Mouse (Mus musculus): ENCODE data around the gene Etnk2. TPM values are rescaled to one million over a fixed set of nuclear protein-coding genes. Genes with fewer than 3 reads are reported as not detected.
A peak's percentile ranks its signal among the peaks of the same experiment; 100 is the strongest.

Gene Etnk2
- polyA plus RNA-seq, 1 experiment from 2014 or later: 3.3 TPM

DNA sequence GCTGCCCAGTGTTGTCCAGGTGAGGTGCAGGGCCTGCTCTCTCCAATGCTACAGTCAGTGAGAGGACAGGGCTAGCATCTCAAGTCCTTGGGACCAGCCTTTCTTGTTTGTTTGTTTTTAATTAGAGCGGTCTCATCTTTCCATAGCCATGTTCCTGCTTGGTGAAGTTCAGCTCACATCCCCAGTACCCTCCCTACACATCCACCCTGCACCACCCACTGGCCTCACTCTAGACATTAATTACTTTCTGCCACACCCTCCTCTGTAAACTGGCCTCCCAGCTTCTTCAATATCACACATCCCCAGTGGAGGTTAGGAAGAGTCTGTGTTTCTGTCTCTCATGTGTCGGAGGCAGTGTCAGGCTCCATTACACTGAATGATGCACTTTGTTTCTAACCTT is 19.0 kb upstream of the Etnk2 start:
- no peak for ATAC-seq (ENCODE audit: low read depth)
- Histone ChIP-seq H3K9me3 (ENCODE audit: control insufficient read depth, low read length) (no peaks in the 10 kb centered on the region), H3K27me3 (replicated peaks; ENCODE audit: control insufficient read depth, insufficient read depth, low read length) (no peaks in the 10 kb centered on the region), H3K4me3 (ENCODE audit: low read depth, low read length) (no peak overlapping the region), H3K36me3 (ENCODE audit: control insufficient read depth, insufficient read depth, low read length) (no peaks in the 10 kb centered on the region), H3K9ac (ENCODE audit: low read depth, low read length) (no peak overlapping the region), H3K27ac (replicated peaks; ENCODE audit: low read depth, low read length) (no peak overlapping the region), H3K4me2 (ENCODE audit: low read depth, low read length) (no peak overlapping the region), H3K4me1 (ENCODE audit: control insufficient read depth, insufficient read depth, low read length) (no peaks in the 10 kb centered on the region)
- no peak for DNase-seq (ENCODE audit: low spot score)
- 89% methylated on average over 2 of the region's 2 CpGs for WGBS

GRCm38 (mm10) chr1:133346531-133346930 is 16.8 kb upstream of the Etnk2 start:
- Histone ChIP-seq H3K4me2 (ENCODE audit: low read depth, low read length) (no peak overlapping the region), H3K27me3 (replicated peaks; ENCODE audit: control insufficient read depth, insufficient read depth, low read length) (no peaks in the 10 kb centered on the region), H3K4me3 (ENCODE audit: low read depth, low read length) (no peak overlapping the region), H3K4me1 (ENCODE audit: control insufficient read depth, insufficient read depth, low read length) (no peaks in the 10 kb centered on the region), H3K36me3 (ENCODE audit: control insufficient read depth, insufficient read depth, low read length) (no peaks in the 10 kb centered on the region), H3K27ac (replicated peaks; ENCODE audit: low read depth, low read length) (no peak overlapping the region), H3K9me3 (ENCODE audit: control insufficient read depth, low read length) (no peaks in the 10 kb centered on the region), H3K9ac (ENCODE audit: low read depth, low read length) (no peak overlapping the region)
- DNase-seq (ENCODE audit: low spot score) (no peak), ATAC-seq (ENCODE audit: low read depth) (no peak)
- 79% methylated on average over 9 of the region's 9 CpGs for WGBS

- Histone ChIP-seq H3K27me3 (replicated peaks; ENCODE audit: control insufficient read depth, insufficient read depth, low read length) (no peaks in the 10 kb centered on the region), H3K36me3 (ENCODE audit: control insufficient read depth, insufficient read depth, low read length) (no peaks in the 10 kb centered on the region), H3K9ac (ENCODE audit: low read depth, low read length) (no peak overlapping the region), H3K9me3 (ENCODE audit: control insufficient read depth, low read length) (no peaks in the 10 kb centered on the region), H3K4me3 (ENCODE audit: low read depth, low read length) (no peak overlapping the region), H3K27ac (replicated peaks; ENCODE audit: low read depth, low read length) (no peak overlapping the region), H3K4me2 (ENCODE audit: low read depth, low read length) (no peak overlapping the region), H3K4me1 (ENCODE audit: control insufficient read depth, insufficient read depth, low read length) (no peaks in the 10 kb centered on the region)
- no peak for DNase-seq (ENCODE audit: low spot score)
- 72% methylated on average over 3 of the region's 3 CpGs for WGBS
- no peak for ATAC-seq (ENCODE audit: low read depth)
These were observed 16.1 kb upstream of the Etnk2 start for GRCm38 (mm10) chr1:133347226-133347625.

GRCm38 (mm10) chr1:133347693-133348520 is 15.5 kb upstream of the Etnk2 start:
- ATAC-seq (ENCODE audit: low read depth) (no peak), DNase-seq (ENCODE audit: low spot score) (no peak)
- no peak overlapping the region for H3K4me2 ChIP-seq (ENCODE audit: low read depth, low read length)
- no peak overlapping the region for H3K27ac ChIP-seq (replicated peaks; ENCODE audit: low read depth, low read length)
- WGBS: 74% methylated on average over 11 of the region's 11 CpGs
- H3K4me3 ChIP-seq (ENCODE audit: low read depth, low read length): no peak overlapping the region
- H3K27me3 ChIP-seq (replicated peaks; ENCODE audit: control insufficient read depth, insufficient read depth, low read length): no peaks in the 10 kb centered on the region
- H3K9ac ChIP-seq (ENCODE audit: low read depth, low read length): no peak overlapping the region
- no peaks in the 10 kb centered on the region for H3K36me3 ChIP-seq (ENCODE audit: control insufficient read depth, insufficient read depth, low read length)
- H3K9me3 ChIP-seq (ENCODE audit: control insufficient read depth, low read length): no peaks in the 10 kb centered on the region
- no peaks in the 10 kb centered on the region for H3K4me1 ChIP-seq (ENCODE audit: control insufficient read depth, insufficient read depth, low read length)

GRCm38 (mm10) chr1:133350210-133350609 is 13.2 kb upstream of the Etnk2 start, which contains the start of gene Ren1:
Gene Ren1, plus strand, starts transcription at chr1:133350510.
- DNase-seq (ENCODE audit: low spot score) (no peak), ATAC-seq (ENCODE audit: low read depth) (no peak)
- no peaks in the 10 kb centered on the region for H3K27me3 ChIP-seq (replicated peaks; ENCODE audit: control insufficient read depth, insufficient read depth, low read length)
- no peak within 1 kb of the TSS for H3K27ac ChIP-seq (replicated peaks; ENCODE audit: low read depth, low read length)
- H3K9me3 ChIP-seq (ENCODE audit: control insufficient read depth, low read length): no peaks in the 10 kb centered on the region
- 85% methylated on average over 1 of the region's 1 CpGs for WGBS
- no peak within 1 kb of the TSS for H3K4me2 ChIP-seq (ENCODE audit: low read depth, low read length)
- H3K4me1 ChIP-seq (ENCODE audit: control insufficient read depth, insufficient read depth, low read length): no peaks in the 10 kb centered on the region
- no peaks in the 10 kb centered on the region for H3K36me3 ChIP-seq (ENCODE audit: control insufficient read depth, insufficient read depth, low read length)
- H3K9ac ChIP-seq (ENCODE audit: low read depth, low read length): no peak within 1 kb of the TSS
- H3K4me3 ChIP-seq (ENCODE audit: low read depth, low read length): no peak within 1 kb of the TSS

DNA sequence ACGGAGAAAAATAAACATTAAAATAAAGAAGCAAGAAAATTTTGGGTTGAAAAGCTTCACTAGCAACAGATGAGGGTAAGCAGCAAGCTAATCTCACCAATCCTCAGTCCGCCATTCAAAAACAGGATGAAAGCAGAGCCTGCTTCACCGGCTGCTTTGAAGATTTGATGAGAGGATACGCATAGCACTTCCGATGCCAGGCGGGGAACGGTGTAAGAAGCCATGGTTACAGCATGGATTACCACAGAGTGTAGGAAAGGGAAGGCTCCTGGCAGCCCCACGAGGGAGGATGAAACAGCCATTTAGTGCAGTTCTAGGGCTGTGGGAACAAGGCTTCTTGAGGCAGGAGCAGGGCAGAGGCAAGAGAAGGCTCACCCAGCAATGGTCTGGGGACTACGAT is 11.6 kb upstream of the Etnk2 start:
- Histone ChIP-seq H3K36me3 (ENCODE audit: control insufficient read depth, insufficient read depth, low read length) (no peaks in the 10 kb centered on the region), H3K27ac (replicated peaks; ENCODE audit: low read depth, low read length) (no peak overlapping the region), H3K9me3 (ENCODE audit: control insufficient read depth, low read length) (no peaks in the 10 kb centered on the region), H3K9ac (ENCODE audit: low read depth, low read length) (no peak overlapping the region), H3K4me3 (ENCODE audit: low read depth, low read length) (no peak overlapping the region), H3K4me2 (ENCODE audit: low read depth, low read length) (no peak overlapping the region), H3K4me1 (ENCODE audit: control insufficient read depth, insufficient read depth, low read length) (no peaks in the 10 kb centered on the region), H3K27me3 (replicated peaks; ENCODE audit: control insufficient read depth, insufficient read depth, low read length) (no peaks in the 10 kb centered on the region)
- ATAC-seq (ENCODE audit: low read depth): 0 out of 2 replicates have a peak, but pooled peaks have one; percentile 27
- peak; percentile 37 for DNase-seq (ENCODE audit: low spot score)
- 42% methylated on average over 9 of the region's 9 CpGs for WGBS

DNA sequence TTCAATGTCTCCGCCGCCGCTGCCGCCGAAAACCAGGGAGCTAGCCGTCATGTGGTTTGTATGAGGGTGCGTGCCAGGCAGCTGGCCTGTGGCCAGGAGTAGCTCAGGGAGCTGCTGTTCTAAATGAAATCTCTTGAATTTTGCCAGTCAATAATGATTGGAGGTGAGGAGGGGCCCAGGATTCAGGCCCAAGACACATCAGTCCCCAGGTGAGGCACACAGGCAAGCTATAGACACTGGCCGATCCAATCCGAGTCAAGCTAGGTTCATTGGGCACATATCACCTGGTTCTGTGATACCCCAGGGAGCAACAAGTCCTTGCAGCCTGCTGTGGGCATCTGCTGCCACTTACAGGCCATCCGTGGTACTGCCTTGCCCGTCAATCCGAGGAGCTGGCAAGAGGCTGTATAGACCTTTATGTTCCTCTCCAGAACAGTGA is 10.0 kb upstream of the Etnk2 start:
- Histone ChIP-seq H3K4me2 (ENCODE audit: low read depth, low read length) (no peak overlapping the region), H3K27ac (replicated peaks; ENCODE audit: low read depth, low read length) (no peak overlapping the region), H3K9ac (ENCODE audit: low read depth, low read length) (no peak overlapping the region), H3K27me3 (replicated peaks; ENCODE audit: control insufficient read depth, insufficient read depth, low read length) (no peaks in the 10 kb centered on the region), H3K36me3 (ENCODE audit: control insufficient read depth, insufficient read depth, low read length) (no peaks in the 10 kb centered on the region), H3K9me3 (ENCODE audit: control insufficient read depth, low read length) (no peaks in the 10 kb centered on the region), H3K4me3 (ENCODE audit: low read depth, low read length) (no peak overlapping the region), H3K4me1 (ENCODE audit: control insufficient read depth, insufficient read depth, low read length) (no peaks in the 10 kb centered on the region)
- ATAC-seq (ENCODE audit: low read depth) (peak; percentile 45), DNase-seq (ENCODE audit: low spot score) (peak; percentile 61)
- 44% methylated on average over 12 of the region's 12 CpGs for WGBS

DNA sequence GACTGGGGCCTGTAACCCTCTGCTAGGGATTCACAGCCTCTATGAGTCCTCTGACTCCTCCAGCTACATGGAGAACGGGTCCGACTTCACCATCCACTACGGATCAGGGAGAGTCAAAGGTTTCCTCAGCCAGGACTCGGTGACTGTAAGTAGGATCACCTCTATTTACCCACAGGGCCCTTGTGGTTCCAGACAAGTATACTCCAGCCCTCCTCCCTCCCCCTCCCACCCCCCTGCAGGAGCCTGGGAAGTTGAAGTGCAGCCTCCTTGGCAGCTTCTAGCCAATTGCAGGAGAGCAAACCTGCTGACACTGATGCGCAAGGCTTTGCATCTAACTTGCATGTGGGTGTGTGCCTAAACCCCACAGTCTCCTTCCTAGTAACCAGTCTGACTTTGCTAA is 7.9 kb upstream of the Etnk2 start:
- Histone ChIP-seq H3K9me3 (ENCODE audit: control insufficient read depth, low read length) (no peaks in the 10 kb centered on the region), H3K27ac (replicated peaks; ENCODE audit: low read depth, low read length) (no peak overlapping the region), H3K4me1 (ENCODE audit: control insufficient read depth, insufficient read depth, low read length) (no peaks in the 10 kb centered on the region), H3K4me3 (ENCODE audit: low read depth, low read length) (no peak overlapping the region), H3K4me2 (ENCODE audit: low read depth, low read length) (no peak overlapping the region), H3K27me3 (replicated peaks; ENCODE audit: control insufficient read depth, insufficient read depth, low read length) (no peaks in the 10 kb centered on the region), H3K36me3 (ENCODE audit: control insufficient read depth, insufficient read depth, low read length) (no peaks in the 10 kb centered on the region), H3K9ac (ENCODE audit: low read depth, low read length) (no peak overlapping the region)
- no peak for DNase-seq (ENCODE audit: low spot score)
- no peak for ATAC-seq (ENCODE audit: low read depth)
- WGBS: 28% methylated on average over 5 of the region's 5 CpGs

GRCm38 (mm10) chr1:133355912-133356311 is 7.5 kb upstream of the Etnk2 start:
- H3K4me3 ChIP-seq (ENCODE audit: low read depth, low read length): no peak overlapping the region
- no peaks in the 10 kb centered on the region for H3K27me3 ChIP-seq (replicated peaks; ENCODE audit: control insufficient read depth, insufficient read depth, low read length)
- ATAC-seq (ENCODE audit: low read depth): no peak
- WGBS: 40% methylated on average over 15 of the region's 15 CpGs
- no peak for DNase-seq (ENCODE audit: low spot score)
- no peak overlapping the region for H3K27ac ChIP-seq (replicated peaks; ENCODE audit: low read depth, low read length)
- H3K36me3 ChIP-seq (ENCODE audit: control insufficient read depth, insufficient read depth, low read length): no peaks in the 10 kb centered on the region
- H3K4me2 ChIP-seq (ENCODE audit: low read depth, low read length): no peak overlapping the region
- no peak overlapping the region for H3K9ac ChIP-seq (ENCODE audit: low read depth, low read length)
- no peaks in the 10 kb centered on the region for H3K4me1 ChIP-seq (ENCODE audit: control insufficient read depth, insufficient read depth, low read length)
- H3K9me3 ChIP-seq (ENCODE audit: control insufficient read depth, low read length): no peaks in the 10 kb centered on the region

Measured in embryonic facial prominence, embryonic 14.5 days (tissue).